Mouse (Mus musculus): ENCODE measurements around the gene Synj1.

The Synj1 gene

GRCm38 (mm10) chr16:91009942-91010529, 1.1 kb downstream of the Synj1 start:
- DNase-seq = peak; percentile 9

GRCm38 (mm10) chr16:91004915-91005538, 6.1 kb downstream of the Synj1 start:
- no peak for DNase-seq

- DNase-seq = no peak
Observed at GRCm38 (mm10) chr16:91001098-91001497, 10.0 kb downstream of the Synj1 start.

- no peak for DNase-seq
Observed at GRCm38 (mm10) chr16:90999827-91000226, 11.3 kb downstream of the Synj1 start.

GRCm38 (mm10) chr16:90997822-90998221, 13.3 kb downstream of the Synj1 start:
- DNase-seq = no peak

- no peak for DNase-seq
Observed at GRCm38 (mm10) chr16:90996327-90997243, 14.5 kb downstream of the Synj1 start.

GRCm38 (mm10) chr16:90995498-90995897, 15.6 kb downstream of the Synj1 start:
- DNase-seq = no peak

- no peak for DNase-seq
Observed at GRCm38 (mm10) chr16:90995023-90995422, 16.1 kb downstream of the Synj1 start.

GRCm38 (mm10) chr16:90989162-90989561, 21.9 kb downstream of the Synj1 start:
- no peak for DNase-seq

GRCm38 (mm10) chr16:90988665-90989064, 22.4 kb downstream of the Synj1 start:
- no peak for DNase-seq

GRCm38 (mm10) chr16:90988039-90988438, 23.1 kb downstream of the Synj1 start:
- no peak for DNase-seq

- no peak for DNase-seq
Observed at GRCm38 (mm10) chr16:90971004-90971403, 40.1 kb downstream of the Synj1 start.

GRCm38 (mm10) chr16:90966241-90966640, 44.9 kb downstream of the Synj1 start:
- DNase-seq = no peak

- DNase-seq = no peak
Observed at GRCm38 (mm10) chr16:90964302-90964701, 46.8 kb downstream of the Synj1 start.

GRCm38 (mm10) chr16:90963866-90964265, 47.2 kb downstream of the Synj1 start:
- DNase-seq = no peak

- DNase-seq = no peak
Observed at GRCm38 (mm10) chr16:90963231-90963630, 47.9 kb downstream of the Synj1 start.

- DNase-seq = no peak
Observed at GRCm38 (mm10) chr16:90958301-90959085, 52.6 kb downstream of the Synj1 start.

GRCm38 (mm10) chr16:90955494-90955893, 55.6 kb downstream of the Synj1 start:
- no peak for DNase-seq

- no peak for DNase-seq
Observed at GRCm38 (mm10) chr16:90953770-90954169, 57.3 kb downstream of the Synj1 start.

GRCm38 (mm10) chr16:90953147-90953546, 58.0 kb downstream of the Synj1 start:
- DNase-seq = no peak

- no peak for DNase-seq
Observed at GRCm38 (mm10) chr16:90950354-90950963, 60.6 kb downstream of the Synj1 start.

GRCm38 (mm10) chr16:90946977-90947376, 64.1 kb downstream of the Synj1 start:
- DNase-seq = no peak

- no peak for DNase-seq
Observed at GRCm38 (mm10) chr16:90941246-90941645, 69.9 kb downstream of the Synj1 start.
